Mouse (Mus musculus): ENCODE results near the gene Otog.

GRCm38 (mm10) chr7:46216481-46216880, 24.3 kb upstream of the Otog start:
- TF ChIP-seq CTCF (IDR thresholded peaks at IDR 0.05): no peak
- TF ChIP-seq EP300 (IDR thresholded peaks at IDR 0.05): no peak
